Comparison of ENCODE assay signal across 29 mouse cellular contexts in the genomic region with DNA sequence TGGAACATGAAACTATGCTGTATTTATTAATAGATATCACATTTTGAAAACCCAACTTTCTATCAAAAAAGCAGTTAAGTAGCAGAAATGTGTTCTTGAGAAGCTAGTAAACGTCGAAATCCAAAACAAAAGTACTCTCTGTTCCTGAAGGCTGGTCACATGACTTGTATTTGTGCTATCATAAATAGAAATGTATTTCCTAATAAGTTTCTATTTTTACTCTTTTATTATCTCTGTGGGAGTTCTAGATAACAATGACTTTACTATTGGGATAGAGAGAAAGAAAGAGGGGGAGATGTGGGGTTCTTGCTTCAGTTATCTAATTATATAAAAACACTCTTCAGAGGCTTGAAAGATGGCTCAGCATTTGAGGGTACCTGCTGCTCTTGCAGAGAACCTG. TPM values are rescaled to one million over a fixed set of nuclear protein-coding genes. Genes with fewer than 3 reads are reported as not detected.
DNase-seq lines count a peak whose midpoint lies in the region; ATAC-seq and TF ChIP-seq lines count a peak whose summit lies in the region.
"Had no signal": no experiment of that assay in that cellular context is flagged by ENCODE, and none has a peak within 500 bp of the region (broad histone marks: within the 10 kb centered on the region; RNA-seq: fewer than 3 reads in every experiment).

No protein-coding gene starts in this region.

- H3K4me3 ChIP-seq in heart, adult 2 months: no peak overlapping the region
- no peak overlapping the region for H3K4me3 ChIP-seq in kidney, postnatal 0 days (replicated peaks; ENCODE audit: low read depth, low read length)
- H3K4me3 ChIP-seq in C2C12 (ENCODE audit: insufficient read depth, poor library complexity, severe bottlenecking) (no peak overlapping the region), myocyte (no peak overlapping the region)
- H3K4me3 ChIP-seq in cerebellum, adult 2 months (replicated peaks; ENCODE audit: insufficient read depth, low read depth, low read length): no peak overlapping the region
- H3K4me3 ChIP-seq: forebrain, embryonic 13.5 days; hindbrain, embryonic 10.5 days; hindbrain, embryonic 15.5 days; limb, embryonic 13.5 days; liver, embryonic 12.5 days; neural tube, embryonic 12.5 days had no signal

- intact Hi-C loops in heart, adult 2 months (cut with DNase I): no loop called here
- intact Hi-C loops in heart, postnatal 14 days (cut with DNase I): no loop called here

- peak overlapping the region; percentile 45 for H3K27ac ChIP-seq in heart, adult 2 months
- no peak overlapping the region for H3K27ac ChIP-seq in kidney, postnatal 0 days
- no peak overlapping the region for H3K27ac ChIP-seq in cerebellum, adult 2 months (ENCODE audit: insufficient read depth, low read length)
- H3K27ac ChIP-seq: forebrain, embryonic 13.5 days; hindbrain, embryonic 10.5 days; hindbrain, embryonic 15.5 days; limb, embryonic 13.5 days; liver, embryonic 12.5 days; neural tube, embryonic 12.5 days; stomach, postnatal 0 days had no signal

- 4% methylated on average over 2 of the region's 2 CpGs for WGBS in heart, adult 2 months
- 70% methylated on average over 2 of the region's 2 CpGs for whole genome bisulfite sequencing in kidney, postnatal 0 days
- WGBS in cerebellum, adult 2 months: 54% methylated on average over 2 of the region's 2 CpGs

- H3K79me2 ChIP-seq in heart, adult 2 months (replicated peaks; ENCODE audit: control insufficient read depth, insufficient read depth, low read length): peaks cover 3% of the 10 kb centered on the region
- peaks cover 10% of the 10 kb centered on the region for H3K79me2 ChIP-seq in C2C12 (ENCODE audit: control insufficient read depth, insufficient read depth)
- H3K79me2 ChIP-seq in myocyte (ENCODE audit: control insufficient read depth, insufficient read depth): peaks cover 10% of the 10 kb centered on the region

- no peak for ATAC-seq in kidney, postnatal 0 days (replicated peaks; ENCODE audit: low FRiP score, low read depth)
- ATAC-seq: forebrain, embryonic 13.5 days; inflammation-experienced regulatory T-cells, adult 6 months; liver, embryonic 12.5 days; midbrain, embryonic 16.5 days had no signal

- peaks cover 5% of the 10 kb centered on the region for H3K4me1 ChIP-seq in heart, adult 2 months (ENCODE audit: control insufficient read depth, insufficient read depth, low read length)
- no peaks in the 10 kb centered on the region for H3K4me1 ChIP-seq in kidney, postnatal 0 days (replicated peaks; ENCODE audit: insufficient read depth, low read length)
- H3K4me1 ChIP-seq in cerebellum, adult 2 months (ENCODE audit: control insufficient read depth, insufficient read depth, low read length): peaks cover 10% of the 10 kb centered on the region
- H3K4me1 ChIP-seq: forebrain, embryonic 13.5 days; hindbrain, embryonic 10.5 days; liver, embryonic 12.5 days; neural tube, embryonic 12.5 days had no signal

- H3K27me3 ChIP-seq in heart, adult 2 months (ENCODE audit: control insufficient read depth, insufficient read depth, low read length): no peaks in the 10 kb centered on the region
- H3K27me3 ChIP-seq in kidney, postnatal 0 days (ENCODE audit: insufficient read depth, low read length): no peaks in the 10 kb centered on the region
- H3K27me3 ChIP-seq in C2C12 (ENCODE audit: control insufficient read depth, insufficient read depth, insufficient read length): no peaks in the 10 kb centered on the region
- no peaks in the 10 kb centered on the region for H3K27me3 ChIP-seq in myocyte (ENCODE audit: control insufficient read depth, insufficient read depth, insufficient read length)
- no peaks in the 10 kb centered on the region for H3K27me3 ChIP-seq in cerebellum, adult 2 months (ENCODE audit: control insufficient read depth, insufficient read depth, low read length)
- H3K27me3 ChIP-seq: forebrain, embryonic 13.5 days; hindbrain, embryonic 15.5 days; limb, embryonic 13.5 days; liver, embryonic 12.5 days; neural tube, embryonic 12.5 days had no signal

- H3ac ChIP-seq in C2C12 (ENCODE audit: control insufficient read depth, insufficient read length, low read depth) (no peak overlapping the region), myocyte (ENCODE audit: control insufficient read depth, insufficient read length) (no peak overlapping the region)

- TF ChIP-seq CTCF in heart, adult 2 months (IDR thresholded peaks at IDR 0.05): no peak
- no peak for TF ChIP-seq CTCF in kidney, postnatal 0 days (IDR thresholded peaks at IDR 0.05; ENCODE audit: low read depth)
- TF ChIP-seq CTCF in C2C12 (IDR thresholded peaks at IDR 0.05; ENCODE audit: control insufficient read depth, insufficient read depth, insufficient read length): no peak
- no peak for TF ChIP-seq CTCF in cerebellum, adult 2 months (IDR thresholded peaks at IDR 0.05; ENCODE audit: borderline replicate concordance, insufficient read depth, low read depth, low read length)

- TF ChIP-seq EP300 in heart, adult 2 months (IDR thresholded peaks at IDR 0.05; ENCODE audit: insufficient read depth, low read depth, low read length): no peak

- no peak overlapping the region for H3K9ac ChIP-seq in heart, adult 2 months (ENCODE audit: low read depth, low read length)
- no peak overlapping the region for H3K9ac ChIP-seq in kidney, postnatal 0 days (ENCODE audit: low read depth, low read length)
- H3K9ac ChIP-seq: forebrain, embryonic 13.5 days; hindbrain, embryonic 15.5 days; limb, embryonic 13.5 days; liver, embryonic 12.5 days; neural tube, embryonic 12.5 days had no signal

- H3K36me3 ChIP-seq in heart, adult 2 months (ENCODE audit: control insufficient read depth, insufficient read depth, low read length): peaks cover 13% of the 10 kb centered on the region
- H3K36me3 ChIP-seq in kidney, postnatal 0 days (ENCODE audit: insufficient read depth, low read length): no peaks in the 10 kb centered on the region
- no peaks in the 10 kb centered on the region for H3K36me3 ChIP-seq in C2C12 (ENCODE audit: control insufficient read depth, insufficient read depth)
- H3K36me3 ChIP-seq in myocyte (ENCODE audit: control insufficient read depth, insufficient read depth): peaks cover 4% of the 10 kb centered on the region
- H3K36me3 ChIP-seq: hindbrain, embryonic 10.5 days; hindbrain, embryonic 15.5 days; limb, embryonic 13.5 days; liver, embryonic 12.5 days; neural tube, embryonic 12.5 days had no signal

- H3K4me2 ChIP-seq in kidney, postnatal 0 days (ENCODE audit: low read length): no peak overlapping the region
- H3K4me2 ChIP-seq in myocyte (ENCODE audit: low read depth): peak overlapping the region; percentile 38
- H3K4me2 ChIP-seq: forebrain, embryonic 13.5 days; hindbrain, embryonic 15.5 days; limb, embryonic 13.5 days; liver, embryonic 12.5 days; midbrain, embryonic 11.5 days; neural tube, embryonic 12.5 days had no signal

- no peak for DNase-seq in heart, adult 2 months
- no peak for DNase-seq in heart, postnatal 14 days
- peak; percentile 19 for DNase-seq in kidney, postnatal 0 days (ENCODE audit: low spot score)
- no peak for DNase-seq in kidney, adult 11 months
- no peak for DNase-seq in cerebellum, adult 2 months
- DNase-seq: adrenal gland, postnatal 25 days; cerebellum, adult 8-10 months; cerebellum, postnatal 25 days; gastrocnemius, postnatal 36 days; heart, postnatal 10 days; kidney, adult 8-10 months; kidney, postnatal 14 days; lung, adult 18-20 months; lung, postnatal 10 days; right cerebral cortex, adult 18-20 months; thymus, adult 18-20 months; thymus, postnatal 25 days had no signal

- peaks cover 4% of the 10 kb centered on the region for H3K79me3 ChIP-seq in C2C12 (ENCODE audit: low read depth)

- TF ChIP-seq POLR2A in heart, adult 2 months (IDR thresholded peaks at IDR 0.05; ENCODE audit: insufficient read depth, low read depth, low read length): no peak
- TF ChIP-seq POLR2A in myocyte (IDR thresholded peaks at IDR 0.05; ENCODE audit: insufficient read length, low read depth): no peak
- no peak for TF ChIP-seq POLR2A in cerebellum, adult 2 months (IDR thresholded peaks at IDR 0.05; ENCODE audit: borderline replicate concordance, insufficient read depth, low read length)

- H3K9me3 ChIP-seq in kidney, postnatal 0 days (replicated peaks; ENCODE audit: low read length): no peaks in the 10 kb centered on the region
- H3K9me3 ChIP-seq: forebrain, embryonic 13.5 days; hindbrain, embryonic 10.5 days; hindbrain, embryonic 15.5 days; limb, embryonic 13.5 days; liver, embryonic 12.5 days; neural tube, embryonic 12.5 days had no signal

TF ChIP-seq in C2C12, 6 proteins besides CTCF, POLR2A, EP300 and RAD21:
- TF ChIP-seq MYOD1 (IDR thresholded peaks at IDR 0.05; ENCODE audit: control insufficient read depth, insufficient read length, low read depth) (no peak), USF1 (IDR thresholded peaks at IDR 0.05; ENCODE audit: low read depth) (peak; percentile 12)
TF ChIP-seq in C2C12: peak in this region for 1.

TF ChIP-seq in myocyte, 11 proteins besides CTCF, POLR2A, EP300 and RAD21 (continues in another document):
- TF ChIP-seq TCF3 (IDR thresholded peaks at IDR 0.05; ENCODE audit: insufficient read length, low read depth): no peak
- no peak for TF ChIP-seq REST (IDR thresholded peaks at IDR 0.05; ENCODE audit: insufficient read depth, insufficient read length)
- TF ChIP-seq MYOD1 (IDR thresholded peaks at IDR 0.05; ENCODE audit: control insufficient read depth in 1 of 3, insufficient read length in 2 of 3, low read depth in 2 of 3): no peak
- no peak for TF ChIP-seq MYOG (IDR thresholded peaks at IDR 0.05; ENCODE audit: control insufficient read depth in 1 of 3, insufficient read depth in 1 of 3, insufficient read length in 2 of 3, low read depth in 2 of 3)
- no peak for TF ChIP-seq CEBPB (IDR thresholded peaks at IDR 0.05; ENCODE audit: insufficient read depth, poor library complexity, severe bottlenecking)
- TF ChIP-seq E2F4 (IDR thresholded peaks at IDR 0.05; ENCODE audit: insufficient read depth): no peak
- no peak for TF ChIP-seq TCF12 (IDR thresholded peaks at IDR 0.05; ENCODE audit: insufficient read depth, poor library complexity, severe bottlenecking)
- TF ChIP-seq MAX (IDR thresholded peaks at IDR 0.05; ENCODE audit: low read depth): no peak

RNA-seq across cellular contexts. Expression of gene Sbf2, which starts 29.5 kb away (rescaled TPM):
- total RNA-seq in heart, adult 2 months (2021): 10 to 100 TPM; 39.7 to 40.4 TPM
- polyA plus RNA-seq in heart, adult 2 months (2012; rRNA removed): 16.1 and 31.1 TPM in 2 replicates
- total RNA-seq in heart, postnatal 14 days (2021): 10 to 100 TPM; 47.4 to 54.3 TPM
- polyA plus RNA-seq in kidney, postnatal 0 days (2015; fragmentation: Nextera tagmentation; extraction: Ambion mirVana): 26.9 and 27.5 TPM in 2 replicates
- 7.5 TPM for polyA plus RNA-seq in C2C12 (2012; fragmentation: generic; extraction: Trizol)
- polyA plus RNA-seq in myocyte (2012; fragmentation: generic; extraction: Trizol): 11.3 TPM
- polyA plus RNA-seq in cerebellum, adult 2 months (2012; rRNA removed): 34.7 and 37.2 TPM in 2 replicates

RNA-seq across cellular contexts. Expression of gene Adm, which starts 42.2 kb away (rescaled TPM):
- 10 to 100 TPM in 1 of 2 experiments, 1 to 10 TPM in 1; 9.0 to 11.2 TPM for total RNA-seq in heart, adult 2 months (2021)
- polyA plus RNA-seq in heart, adult 2 months (2012; rRNA removed): 18.1 and 18.8 TPM in 2 replicates
- total RNA-seq in heart, postnatal 14 days (2021): 10 to 100 TPM in 1 of 2 experiments, 1 to 10 TPM in 1; 9.8 to 15.5 TPM
- polyA plus RNA-seq in kidney, postnatal 0 days (2015; fragmentation: Nextera tagmentation; extraction: Ambion mirVana): 9.9 and 10.6 TPM in 2 replicates
- 0.09 TPM for polyA plus RNA-seq in C2C12 (2012; fragmentation: generic; extraction: Trizol)
- polyA plus RNA-seq in myocyte (2012; fragmentation: generic; extraction: Trizol): 1.2 TPM
- polyA plus RNA-seq in cerebellum, adult 2 months (2012; rRNA removed): 1.6 and 3.3 TPM in 2 replicates
- polyA plus RNA-seq: inflammation-experienced regulatory T-cells, adult 6 months had no signal
